Mouse (Mus musculus) liver, embryonic 13.5 days (tissue): ENCODE measurements around the gene Zscan5b. TPM values are rescaled to one million over a fixed set of nuclear protein-coding genes. Genes with fewer than 3 reads are reported as not detected.
"Not testable (repeated sequence)": the region's sequence is repeated elsewhere in the genome, so short reads cannot be mapped to it uniquely, and the experiment has no call there.

Source experiments
- ATAC-seq: fragments of 200-750 bp; cut with Nextera tagmentation; 2 replicates; pipeline ENCODE4 v1.8.0; 2017; ENCODE audit warnings: low read depth, mild to moderate bottlenecking, moderate number of reproducible peaks, moderate library complexity
- DNase-seq: peaks from one replicate; pipeline ENCODE4 v3.0.0; 2022
- H3K27ac ChIP-seq: fragments of 300-500 bp; sonication (generic); 2 replicates; pipeline ENCODE4 v1.5.1; 2015; ENCODE audit warnings: moderate library complexity, mild to moderate bottlenecking, inconsistent platforms
- H3K27me3 ChIP-seq: fragments of 300-500 bp; sonication (generic); 2 replicates; pipeline ENCODE4 v1.6.1; 2015; ENCODE audit warnings: mild to moderate bottlenecking, inconsistent platforms
- H3K36me3 ChIP-seq: fragments of 300-500 bp; sonication (generic); 2 replicates; pipeline ENCODE4 v1.6.1; 2015; ENCODE audit warnings: mild to moderate bottlenecking, inconsistent platforms
- H3K4me1 ChIP-seq: fragments of 300-500 bp; sonication (generic); replicated peaks from 2 replicates; pipeline ENCODE4 v1.6.1; 2015; ENCODE audit warnings: inconsistent platforms
- H3K4me2 ChIP-seq: fragments of 300-500 bp; sonication (generic); 2 replicates; pipeline ENCODE4 v1.6.1; 2015; ENCODE audit warnings: inconsistent platforms, mild to moderate bottlenecking, moderate library complexity
- H3K4me3 ChIP-seq: fragments of 300-500 bp; sonication (generic); replicated peaks from 2 replicates; pipeline ENCODE4 v1.5.1; 2015; ENCODE audit warnings: mild to moderate bottlenecking, inconsistent platforms
- H3K9ac ChIP-seq: fragments of 300-500 bp; sonication (generic); 2 replicates; pipeline ENCODE4 v1.6.1; 2015; ENCODE audit warnings: mild to moderate bottlenecking, inconsistent platforms
- H3K9me3 ChIP-seq: fragments of 300-500 bp; sonication (generic); replicated peaks from 2 replicates; pipeline ENCODE4 v1.6.1; 2016; ENCODE audit warnings: inconsistent platforms
- WGBS: fragments of 180-500 bp; shearing (Covaris S2); methylation state at CpG from one replicate; pipeline ENCODE4 v1.1.7; 2015; ENCODE audit not compliant: insufficient replicate concordance; 5-methylcytosine and 5-hydroxymethylcytosine counted together
- polyA plus RNA-seq: library from polyadenylated mRNA; unstranded; fragments of >200 nt; fragmentation: Nextera tagmentation; extraction: Ambion mirVana; gene quantifications from 2 replicates; pipeline ENCODE4 v1.2.1, GENCODE M21; 2015

Gene Zscan5b
- polyA plus RNA-seq, 1 experiment from 2014 or later = not detected

- H3K27ac ChIP-seq = no peak overlapping the region
- H3K4me2 ChIP-seq = no peak overlapping the region
- H3K4me3 ChIP-seq = no peak overlapping the region
- H3K9ac ChIP-seq = no peak overlapping the region
- ATAC-seq (no peak), DNase-seq (peak; percentile 48)
- 16% methylated on average over 3 of the region's 3 CpGs for WGBS
- H3K9me3 ChIP-seq = no peaks in the 10 kb centered on the region
- H3K4me1 ChIP-seq = no peaks in the 10 kb centered on the region; the same call in 1 of the 2 replicates
- H3K36me3 ChIP-seq = peaks cover 23% of the 10 kb centered on the region
- H3K27me3 ChIP-seq = no peaks in the 10 kb centered on the region
These were observed 30.7 kb upstream of the Zscan5b start for GRCm38 (mm10) chr7:6191376-6191775.

- Histone ChIP-seq H3K27me3 (no peaks in the 10 kb centered on the region), H3K4me1 (no peaks in the 10 kb centered on the region; the same call in 1 of the 2 replicates), H3K9ac (no peak overlapping the region), H3K4me2 (no peak overlapping the region), H3K27ac (no peak overlapping the region), H3K36me3 (peaks cover 5% of the 10 kb centered on the region; the same call in 1 of the 2 replicates), H3K9me3 (no peaks in the 10 kb centered on the region), H3K4me3 (no peak overlapping the region)
- 19% methylated on average over 5 of the region's 5 CpGs for WGBS
- ATAC-seq (peak; percentile 63), DNase-seq (peak; percentile 34)
These were observed 27.9 kb upstream of the Zscan5b start for GRCm38 (mm10) chr7:6194129-6194528.

GRCm38 (mm10) chr7:6195777-6196176 is 26.3 kb upstream of the Zscan5b start:
- Histone ChIP-seq H3K4me1 (no peaks in the 10 kb centered on the region), H3K4me2 (no peak overlapping the region), H3K36me3 (no peaks in the 10 kb centered on the region), H3K27me3 (no peaks in the 10 kb centered on the region), H3K4me3 (no peak overlapping the region), H3K9ac (no peak overlapping the region), H3K27ac (no peak overlapping the region), H3K9me3 (no peaks in the 10 kb centered on the region)
- WGBS = 39% methylated on average over 2 of the region's 2 CpGs
- ATAC-seq (no peak), DNase-seq (no peak)

GRCm38 (mm10) chr7:6196790-6197189 is 25.3 kb upstream of the Zscan5b start, which contains the start of gene Galp:
Gene Galp (plus strand): TSS chr7:6197090.
- no peak within 1 kb of the TSS for H3K4me3 ChIP-seq
- no peaks in the 10 kb centered on the region for H3K9me3 ChIP-seq
- DNase-seq (no peak), ATAC-seq (no peak)
- H3K4me2 ChIP-seq = no peak within 1 kb of the TSS
- H3K9ac ChIP-seq = no peak within 1 kb of the TSS
- H3K4me1 ChIP-seq = no peaks in the 10 kb centered on the region
- no peaks in the 10 kb centered on the region for H3K27me3 ChIP-seq
- H3K27ac ChIP-seq = no peak within 1 kb of the TSS
- whole genome bisulfite sequencing = 27% methylated on average over 3 of the region's 3 CpGs
- no peaks in the 10 kb centered on the region for H3K36me3 ChIP-seq

- Histone ChIP-seq H3K4me1 (no peaks in the 10 kb centered on the region), H3K27me3 (no peaks in the 10 kb centered on the region), H3K4me2 (no peak overlapping the region), H3K9me3 (no peaks in the 10 kb centered on the region), H3K36me3 (no peaks in the 10 kb centered on the region), H3K27ac (no peak overlapping the region), H3K9ac (no peak overlapping the region), H3K4me3 (no peak overlapping the region)
- ATAC-seq = no peak
- no peak for DNase-seq
- 52% methylated on average over 3 of the region's 3 CpGs for WGBS
These were observed 17.9 kb upstream of the Zscan5b start for GRCm38 (mm10) chr7:6204200-6204599.

GRCm38 (mm10) chr7:6213144-6213543 is 8.9 kb upstream of the Zscan5b start:
- WGBS = 42% methylated on average over 5 of the region's 5 CpGs
- no peaks in the 10 kb centered on the region for H3K27me3 ChIP-seq
- no peak overlapping the region for H3K9ac ChIP-seq
- no peak for ATAC-seq
- H3K9me3 ChIP-seq = no peaks in the 10 kb centered on the region
- DNase-seq = peak; percentile 9
- no peaks in the 10 kb centered on the region for H3K36me3 ChIP-seq
- H3K27ac ChIP-seq = no peak overlapping the region
- H3K4me1 ChIP-seq = no peaks in the 10 kb centered on the region
- no peak overlapping the region for H3K4me2 ChIP-seq
- H3K4me3 ChIP-seq = no peak overlapping the region

GRCm38 (mm10) chr7:6214691-6215090 is 7.4 kb upstream of the Zscan5b start:
- DNase-seq, H3K4me3 ChIP-seq, H3K9ac ChIP-seq, H3K4me1 ChIP-seq, H3K4me2 ChIP-seq, ATAC-seq, H3K9me3 ChIP-seq, H3K27ac ChIP-seq, H3K27me3 ChIP-seq, H3K36me3 ChIP-seq: not testable (repeated sequence)
- WGBS = 41% methylated on average over 4 of the region's 4 CpGs

GRCm38 (mm10) chr7:6220147-6220546 is 1.9 kb upstream of the Zscan5b start:
- H3K4me3 ChIP-seq = no peak overlapping the region
- ATAC-seq (no peak), DNase-seq (no peak)
- no peaks in the 10 kb centered on the region for H3K9me3 ChIP-seq
- 43% methylated on average over 3 of the region's 3 CpGs for WGBS
- H3K4me2 ChIP-seq = no peak overlapping the region
- H3K36me3 ChIP-seq = no peaks in the 10 kb centered on the region
- H3K27ac ChIP-seq = no peak overlapping the region
- H3K9ac ChIP-seq = no peak overlapping the region
- H3K4me1 ChIP-seq = no peaks in the 10 kb centered on the region
- H3K27me3 ChIP-seq = no peaks in the 10 kb centered on the region

- WGBS = 43% methylated on average over 8 of the region's 8 CpGs
- DNase-seq, H3K9me3 ChIP-seq: not testable (repeated sequence)
These were observed 6.4 kb downstream of the Zscan5b start for GRCm38 (mm10) chr7:6228491-6228890.

GRCm38 (mm10) chr7:6239787-6240186 is 17.7 kb downstream of the Zscan5b start:
- no peaks in the 10 kb centered on the region for H3K36me3 ChIP-seq
- H3K27me3 ChIP-seq = no peaks in the 10 kb centered on the region
- no peak for ATAC-seq
- no peak overlapping the region for H3K4me2 ChIP-seq
- no peak overlapping the region for H3K27ac ChIP-seq
- H3K9ac ChIP-seq = no peak overlapping the region
- WGBS = 37% methylated on average over 11 of the region's 11 CpGs
- H3K4me1 ChIP-seq = no peaks in the 10 kb centered on the region
- no peak overlapping the region for H3K4me3 ChIP-seq
- DNase-seq = no peak
- no peaks in the 10 kb centered on the region for H3K9me3 ChIP-seq

More at GRCm38 (mm10) chr7:6228491-6228890, 6.4 kb downstream of the Zscan5b start:
- not testable (repeated sequence) for H3K27ac ChIP-seq, ATAC-seq, H3K36me3 ChIP-seq, H3K4me3 ChIP-seq, H3K27me3 ChIP-seq, H3K4me1 ChIP-seq, H3K9ac ChIP-seq, H3K4me2 ChIP-seq

- not testable (repeated sequence) for H3K4me2 ChIP-seq, H3K4me3 ChIP-seq, H3K27me3 ChIP-seq, H3K9ac ChIP-seq, H3K36me3 ChIP-seq, ATAC-seq, H3K9me3 ChIP-seq, H3K4me1 ChIP-seq, H3K27ac ChIP-seq
- DNase-seq = peak; percentile 3
- 4% methylated on average over 1 of the region's 1 CpGs for WGBS
These were observed 18.9 kb downstream of the Zscan5b start for GRCm38 (mm10) chr7:6240841-6241425.
